Mouse (Mus musculus) heart, postnatal 0 days (tissue): ENCODE measurements around the gene Olfr609. TPM values are rescaled to one million over a fixed set of nuclear protein-coding genes. Genes with fewer than 3 reads are reported as not detected.

Source experiments
- ATAC-seq: fragments of 200-750 bp; cut with Nextera tagmentation; 2 replicates; pipeline ENCODE4 v1.8.0; 2017; ENCODE audit warnings: low read depth, moderate number of reproducible peaks, moderate library complexity; ENCODE audit not compliant: insufficient read depth
- DNase-seq: peaks from one replicate; pipeline ENCODE4 v3.0.0-alpha.2; 2016; ENCODE audit warnings: low spot score
- H3K27ac ChIP-seq: fragments of 300-500 bp; sonication (generic); 2 replicates; pipeline ENCODE4 v1.5.1; 2014; ENCODE audit warnings: low read depth, mild to moderate bottlenecking
- H3K27me3 ChIP-seq: fragments of 300-500 bp; sonication (generic); 2 replicates; pipeline ENCODE4 v1.6.1; 2014; ENCODE audit warnings: low read length, mixed read lengths; ENCODE audit not compliant: control insufficient read depth, insufficient read depth
- H3K36me3 ChIP-seq: fragments of 300-500 bp; sonication (generic); replicated peaks from 2 replicates; pipeline ENCODE4 v1.6.1; 2014; ENCODE audit warnings: low read length, mixed read lengths; ENCODE audit not compliant: control insufficient read depth, insufficient read depth
- H3K4me1 ChIP-seq: fragments of 300-500 bp; sonication (generic); 2 replicates; pipeline ENCODE4 v1.6.1; 2014; ENCODE audit warnings: antibody characterized with exemption; ENCODE audit not compliant: control insufficient read depth, insufficient read depth
- H3K4me2 ChIP-seq: fragments of 300-500 bp; sonication (generic); 2 replicates; pipeline ENCODE4 v1.6.1; 2014; ENCODE audit warnings: low read depth, mild to moderate bottlenecking, low read length, moderate library complexity
- H3K4me3 ChIP-seq: fragments of 300-500 bp; sonication (generic); 2 replicates; pipeline ENCODE4 v1.5.1; 2014; ENCODE audit warnings: low read depth, low read length
- H3K9ac ChIP-seq: fragments of 300-500 bp; sonication (generic); replicated peaks from 2 replicates; pipeline ENCODE4 v1.6.1; 2014; ENCODE audit warnings: low read depth, low read length, mixed read lengths
- H3K9me3 ChIP-seq: fragments of 300-500 bp; sonication (generic); replicated peaks from 2 replicates; pipeline ENCODE4 v1.6.1; 2016; ENCODE audit warnings: low read length; ENCODE audit not compliant: control insufficient read depth
- CTCF ChIP-seq: IDR thresholded peaks from 2 replicates; pipeline ENCODE4 v1.5.1; 2016; ENCODE audit warnings: antibody characterized with exemption, control low read depth, low read depth
- EP300 ChIP-seq: IDR thresholded peaks from 2 replicates; pipeline ENCODE4 v1.6.1; 2016; ENCODE audit warnings: antibody characterized with exemption, low read depth
- WGBS: fragments of 180-500 bp; shearing (Covaris S2); extraction: QIAGEN DNeasy Blood & Tissue Kit; methylation state at CpG from one replicate; pipeline ENCODE4 v1.1.7; 2014; 5-methylcytosine and 5-hydroxymethylcytosine counted together
- polyA plus RNA-seq: library from polyadenylated mRNA; unstranded; fragments of >200 nt; fragmentation: Nextera tagmentation; extraction: Ambion mirVana; gene quantifications from 2 replicates; pipeline ENCODE4 v1.2.1, GENCODE M21; 2015
- total RNA-seq: library from RNA; depleted of rRNA; stranded (reverse); fragments of >200 nt; gene quantifications from 2 replicates; pipeline ENCODE4 v1.2.3, GENCODE M21; 2014; ENCODE audit warnings: low replicate concordance; rRNA removed

Olfr609 gene
- total and polyA plus RNA-seq, 2 experiments from 2014 or later: 0.04 TPM; not detected in 1

GRCm38 (mm10) chr7:103460590-103460989 lies 37.3 kb downstream of the Olfr609 start:
- Histone ChIP-seq H3K27ac (peak overlapping the region; percentile 77), H3K4me3 (peak overlapping the region; percentile 34), H3K4me1 (no peaks in the 10 kb centered on the region), H3K36me3 (no peaks in the 10 kb centered on the region), H3K9ac (no peak overlapping the region), H3K27me3 (no peaks in the 10 kb centered on the region), H3K9me3 (no peaks in the 10 kb centered on the region), H3K4me2 (peak overlapping the region; percentile 52)
- 42% methylated on average over 5 of the region's 5 CpGs for WGBS
- TF ChIP-seq CTCF (no peak), EP300 (peak; percentile 85; the same call in 1 of the 2 replicates)
- ATAC-seq: peak; percentile 93
- peak; percentile 74 for DNase-seq

DNA sequence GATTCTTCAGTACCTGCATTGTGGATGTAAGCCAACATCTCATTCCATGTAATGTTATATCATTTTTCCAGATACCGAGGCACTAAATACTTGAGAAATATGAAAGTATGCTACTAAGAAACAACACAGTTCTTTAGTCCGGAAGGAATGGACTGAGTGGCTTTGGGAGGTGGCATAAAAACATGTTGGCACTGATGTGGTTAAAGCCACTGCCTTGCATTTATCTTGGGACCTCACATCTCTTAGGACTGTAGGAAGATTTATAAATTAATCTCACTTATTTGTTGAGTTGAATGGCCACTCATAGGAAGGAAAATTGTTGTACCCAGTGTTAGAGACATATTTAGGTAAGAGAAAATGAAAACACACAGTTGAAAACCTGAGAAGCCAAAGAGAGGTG lies 49.1 kb downstream of the Olfr609 start, which contains the start of gene Olfr606:
Gene Olfr606, plus strand, starts transcription at position 301 of the 400 bp plus-strand sequence.
- WGBS: 81% methylated on average over 2 of the region's 2 CpGs
- Histone ChIP-seq H3K4me2 (no peak within 1 kb of the TSS), H3K9me3 (no peaks in the 10 kb centered on the region), H3K36me3 (no peaks in the 10 kb centered on the region), H3K4me3 (no peak within 1 kb of the TSS), H3K27me3 (no peaks in the 10 kb centered on the region), H3K27ac (no peak within 1 kb of the TSS), H3K4me1 (no peaks in the 10 kb centered on the region), H3K9ac (no peak within 1 kb of the TSS)
- no peak for DNase-seq
- TF ChIP-seq CTCF: no peak
- TF ChIP-seq EP300: no peak
- no peak for ATAC-seq

GRCm38 (mm10) chr7:103445339-103445738 lies 52.5 kb downstream of the Olfr609 start, which contains the start of gene Olfr605:
TSS of gene Olfr605 (minus strand) at chr7:103445439.
- H3K4me2 ChIP-seq: no peak within 1 kb of the TSS
- no peak within 1 kb of the TSS for H3K4me3 ChIP-seq
- no peaks in the 10 kb centered on the region for H3K4me1 ChIP-seq
- TF ChIP-seq CTCF: no peak
- TF ChIP-seq EP300: no peak
- no peak within 1 kb of the TSS for H3K9ac ChIP-seq
- no peak for ATAC-seq
- no peak for DNase-seq
- no peaks in the 10 kb centered on the region for H3K36me3 ChIP-seq
- H3K27ac ChIP-seq: no peak within 1 kb of the TSS
- H3K27me3 ChIP-seq: no peaks in the 10 kb centered on the region
- 77% methylated on average over 1 of the region's 1 CpGs for WGBS
- no peaks in the 10 kb centered on the region for H3K9me3 ChIP-seq

Other genes with a start within 250 kb of the Olfr609 start
- not detected in 2 replicates for gene Usp17ld, start 245.6 kb downstream of the Olfr609 start, total RNA-seq
- gene Usp17ld, start 245.6 kb downstream of the Olfr609 start, polyA plus RNA-seq: not detected in 2 replicates
- gene Olfr596, start 192.4 kb downstream of the Olfr609 start, total RNA-seq: not detected in 2 replicates
- not detected in 2 replicates for gene Olfr596, start 192.4 kb downstream of the Olfr609 start, polyA plus RNA-seq
- gene Olfr597, start 181.7 kb downstream of the Olfr609 start, total RNA-seq: not detected in 2 replicates
- not detected in 2 replicates for gene Olfr597, start 181.7 kb downstream of the Olfr609 start, polyA plus RNA-seq
- gene Olfr598, start 174.5 kb downstream of the Olfr609 start, total RNA-seq: not detected in 2 replicates
- not detected in 2 replicates for gene Olfr598, start 174.5 kb downstream of the Olfr609 start, polyA plus RNA-seq
- gene Olfr599, start 162.1 kb downstream of the Olfr609 start, total RNA-seq: not detected in 2 replicates
- gene Olfr599, start 162.1 kb downstream of the Olfr609 start, polyA plus RNA-seq: not detected in 2 replicates
- not detected in 2 replicates for gene Olfr600, start 148.4 kb downstream of the Olfr609 start, total RNA-seq
- not detected in 2 replicates for gene Olfr600, start 148.4 kb downstream of the Olfr609 start, polyA plus RNA-seq
- not detected in 2 replicates for gene Olfr601, start 135.4 kb downstream of the Olfr609 start, total RNA-seq
- not detected in 2 replicates for gene Olfr601, start 135.4 kb downstream of the Olfr609 start, polyA plus RNA-seq
- not detected in 2 replicates for gene Olfr603, start 111.9 kb downstream of the Olfr609 start, total RNA-seq
- gene Olfr603, start 111.9 kb downstream of the Olfr609 start, polyA plus RNA-seq: not detected in 2 replicates
- gene Usp17lc, start 83.0 kb downstream of the Olfr609 start, total RNA-seq: not detected in 2 replicates
- gene Usp17lc, start 83.0 kb downstream of the Olfr609 start, polyA plus RNA-seq: 0.12 and 0.19 TPM in 2 replicates
- not detected in 2 replicates for gene Olfr605, start 52.6 kb downstream of the Olfr609 start, total RNA-seq
- not detected in 2 replicates for gene Olfr605, start 52.6 kb downstream of the Olfr609 start, polyA plus RNA-seq
- gene Olfr606, start 49.0 kb downstream of the Olfr609 start, total RNA-seq: not detected in 2 replicates
- gene Olfr606, start 49.0 kb downstream of the Olfr609 start, polyA plus RNA-seq: not detected in 2 replicates
- gene Olfr607, start 33.9 kb downstream of the Olfr609 start, total RNA-seq: not detected in 2 replicates
- gene Olfr607, start 33.9 kb downstream of the Olfr609 start, polyA plus RNA-seq: 0.55 and 0.91 TPM in 2 replicates
- 9.8 TPM in 2 replicates for gene Olfr608, start 28.2 kb downstream of the Olfr609 start, total RNA-seq
- gene Olfr608, start 28.2 kb downstream of the Olfr609 start, polyA plus RNA-seq: 1.1 and 1.3 TPM in 2 replicates
- gene Olfr610, start 14.1 kb upstream of the Olfr609 start, total RNA-seq: not detected in 2 replicates
- not detected in 2 replicates for gene Olfr610, start 14.1 kb upstream of the Olfr609 start, polyA plus RNA-seq
- gene Olfr611, start 22.8 kb upstream of the Olfr609 start, total RNA-seq: not detected in 2 replicates
- gene Olfr611, start 22.8 kb upstream of the Olfr609 start, polyA plus RNA-seq: not detected in 2 replicates
- gene Olfr612, start 44.7 kb upstream of the Olfr609 start, total RNA-seq: not detected in 2 replicates
- gene Olfr612, start 44.7 kb upstream of the Olfr609 start, polyA plus RNA-seq: not detected in 2 replicates
- gene Olfr613, start 50.0 kb upstream of the Olfr609 start, total RNA-seq: not detected in 2 replicates
- not detected in 2 replicates for gene Olfr613, start 50.0 kb upstream of the Olfr609 start, polyA plus RNA-seq
- gene Olfr615, start 58.0 kb upstream of the Olfr609 start, total RNA-seq: not detected in 2 replicates
- gene Olfr615, start 58.0 kb upstream of the Olfr609 start, polyA plus RNA-seq: not detected in 2 replicates
- gene Olfr616, start 71.1 kb upstream of the Olfr609 start, total RNA-seq: not detected in 2 replicates
- not detected in 2 replicates for gene Olfr616, start 71.1 kb upstream of the Olfr609 start, polyA plus RNA-seq
- not detected in 2 replicates for gene Olfr617, start 75.0 kb upstream of the Olfr609 start, total RNA-seq
- not detected in 2 replicates for gene Olfr617, start 75.0 kb upstream of the Olfr609 start, polyA plus RNA-seq
- not detected in 2 replicates for gene Olfr618, start 92.0 kb upstream of the Olfr609 start, total RNA-seq
- not detected in 2 replicates for gene Olfr618, start 92.0 kb upstream of the Olfr609 start, polyA plus RNA-seq
- gene Olfr619, start 102.5 kb upstream of the Olfr609 start, total RNA-seq: not detected in 2 replicates
- gene Olfr619, start 102.5 kb upstream of the Olfr609 start, polyA plus RNA-seq: not detected in 2 replicates
- gene Olfr620, start 114.5 kb upstream of the Olfr609 start, total RNA-seq: not detected in 2 replicates
- not detected in 2 replicates for gene Olfr620, start 114.5 kb upstream of the Olfr609 start, polyA plus RNA-seq
- not detected in 2 replicates for gene Olfr622, start 144.6 kb upstream of the Olfr609 start, total RNA-seq
- not detected in 2 replicates for gene Olfr622, start 144.6 kb upstream of the Olfr609 start, polyA plus RNA-seq
- not detected in 2 replicates for gene Olfr623, start 165.6 kb upstream of the Olfr609 start, total RNA-seq
- not detected in 2 replicates for gene Olfr623, start 165.6 kb upstream of the Olfr609 start, polyA plus RNA-seq
- gene Olfr624, start 173.1 kb upstream of the Olfr609 start, total RNA-seq: not detected in 2 replicates
- gene Olfr624, start 173.1 kb upstream of the Olfr609 start, polyA plus RNA-seq: 0.03 TPM in 1 of 2 replicates, not detected in the other
- gene Olfr625-ps1, start 184.7 kb upstream of the Olfr609 start, total RNA-seq: not detected in 2 replicates
- not detected in 2 replicates for gene Olfr625-ps1, start 184.7 kb upstream of the Olfr609 start, polyA plus RNA-seq
- not detected in 2 replicates for gene Olfr243, start 216.6 kb upstream of the Olfr609 start, total RNA-seq
- not detected in 2 replicates for gene Olfr243, start 216.6 kb upstream of the Olfr609 start, polyA plus RNA-seq
- not detected in 2 replicates for gene Olfr628, start 232.3 kb upstream of the Olfr609 start, total RNA-seq
- not detected in 2 replicates for gene Olfr628, start 232.3 kb upstream of the Olfr609 start, polyA plus RNA-seq
- not detected in 2 replicates for gene Olfr629, start 246.9 kb upstream of the Olfr609 start, total RNA-seq
- gene Olfr629, start 246.9 kb upstream of the Olfr609 start, polyA plus RNA-seq: not detected in 2 replicates